Mouse (Mus musculus) kidney, postnatal 0 days (tissue): ENCODE measurements around the gene Tanc2. TPM values are rescaled to one million over a fixed set of nuclear protein-coding genes. Genes with fewer than 3 reads are reported as not detected.

Experiments used
- ATAC-seq: fragments of 200-750 bp; cut with Nextera tagmentation; replicated peaks from 2 replicates; pipeline ENCODE4 v1.8.0; 2017; ENCODE audit warnings: low read depth, moderate number of reproducible peaks, moderate TSS enrichment, moderate library complexity; ENCODE audit not compliant: low FRiP score
- DNase-seq: peaks from one replicate; pipeline ENCODE4 v3.0.0-alpha.2; 2016; ENCODE audit warnings: low spot score
- H3K27ac ChIP-seq: fragments of 300-500 bp; sonication (generic); 2 replicates; pipeline ENCODE4 v1.5.1; 2014; ENCODE audit warnings: mild to moderate bottlenecking
- H3K27me3 ChIP-seq: fragments of 300-500 bp; sonication (generic); 2 replicates; pipeline ENCODE4 v1.6.1; 2014; ENCODE audit warnings: low read length, mixed read lengths; ENCODE audit not compliant: insufficient read depth
- H3K36me3 ChIP-seq: fragments of 300-500 bp; sonication (generic); 2 replicates; pipeline ENCODE4 v1.6.1; 2014; ENCODE audit warnings: low read length, mixed read lengths; ENCODE audit not compliant: insufficient read depth
- H3K4me1 ChIP-seq: fragments of 300-500 bp; sonication (generic); replicated peaks from 2 replicates; pipeline ENCODE4 v1.6.1; 2014; ENCODE audit warnings: antibody characterized with exemption, low read length, mixed read lengths; ENCODE audit not compliant: insufficient read depth
- H3K4me2 ChIP-seq: fragments of 300-500 bp; sonication (generic); 2 replicates; pipeline ENCODE4 v1.6.1; 2014; ENCODE audit warnings: mild to moderate bottlenecking, low read length, moderate library complexity, mixed read lengths
- H3K4me3 ChIP-seq: fragments of 300-500 bp; sonication (generic); replicated peaks from 2 replicates; pipeline ENCODE4 v1.5.1; 2014; ENCODE audit warnings: low read depth, low read length
- H3K9ac ChIP-seq: fragments of 300-500 bp; sonication (generic); 2 replicates; pipeline ENCODE4 v1.6.1; 2014; ENCODE audit warnings: low read depth, low read length
- H3K9me3 ChIP-seq: fragments of 300-500 bp; sonication (generic); replicated peaks from 2 replicates; pipeline ENCODE4 v1.6.1; 2016; ENCODE audit warnings: low read length, inconsistent platforms, mixed read lengths
- CTCF ChIP-seq: IDR thresholded peaks from 2 replicates; pipeline ENCODE4 v1.5.1; 2016; ENCODE audit warnings: antibody characterized with exemption, low read depth, mild to moderate bottlenecking, moderate library complexity
- WGBS: fragments of 180-500 bp; shearing (Covaris S2); extraction: QIAGEN DNeasy Blood & Tissue Kit; methylation state at CpG from one replicate; pipeline ENCODE4 v1.1.7; 2014; 5-methylcytosine and 5-hydroxymethylcytosine counted together
- polyA plus RNA-seq: library from polyadenylated mRNA; unstranded; fragments of >200 nt; fragmentation: Nextera tagmentation; extraction: Ambion mirVana; gene quantifications from 2 replicates; pipeline ENCODE4 v1.2.1, GENCODE M21; 2015

The Tanc2 gene
- polyA plus RNA-seq, 1 experiment from 2014 or later: 8.8 TPM

DNA sequence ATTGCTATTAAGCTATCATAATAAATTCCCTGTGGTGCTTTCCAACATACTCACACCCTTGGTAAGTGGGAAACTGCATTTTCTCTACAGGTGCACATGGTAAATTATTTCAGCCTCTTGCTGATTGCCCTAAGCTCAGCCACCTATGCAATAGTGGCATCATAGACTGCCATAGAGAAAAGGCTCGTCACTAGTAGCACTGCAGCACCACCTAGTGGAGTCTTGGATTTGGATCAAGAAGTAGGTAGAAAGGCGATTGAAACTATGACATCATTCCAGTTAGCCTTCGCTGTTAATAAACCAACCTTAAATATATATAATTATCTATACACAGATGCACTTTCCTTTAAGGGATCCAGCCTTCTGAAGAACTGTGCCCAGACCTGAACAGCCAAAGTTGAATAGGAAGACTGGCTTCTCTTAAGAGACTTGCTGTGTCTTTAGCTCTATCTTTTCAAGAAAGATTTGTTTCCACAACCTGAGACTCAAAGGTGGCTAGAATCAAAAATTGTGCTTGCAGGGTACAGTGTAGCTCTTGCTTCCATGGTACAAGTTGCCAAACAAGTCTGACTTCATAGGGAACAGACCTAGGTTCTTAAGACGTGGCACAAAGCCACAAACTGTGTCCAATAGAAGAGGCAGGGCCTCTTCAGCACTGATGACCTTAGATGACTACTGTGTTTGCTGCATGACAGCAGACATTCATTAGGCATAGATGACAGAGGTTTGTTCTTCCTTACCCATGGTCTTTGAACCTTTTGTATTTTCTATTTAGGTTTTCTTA, 322.0 kb downstream of the Tanc2 start:
- H3K9me3 ChIP-seq: no peaks in the 10 kb centered on the region
- TF ChIP-seq CTCF: peak; percentile 93
- no peak overlapping the region for H3K9ac ChIP-seq
- H3K27ac ChIP-seq: no peak overlapping the region
- peak; percentile 89 for DNase-seq
- no peak for ATAC-seq
- H3K4me2 ChIP-seq: no peak overlapping the region
- H3K27me3 ChIP-seq: no peaks in the 10 kb centered on the region
- H3K4me1 ChIP-seq: no peaks in the 10 kb centered on the region
- no peak overlapping the region for H3K4me3 ChIP-seq
- H3K36me3 ChIP-seq: 0 out of 2 replicates have a peak, but pooled peaks cover 2% of the 10 kb centered on the region
- 33% methylated on average over 4 of the region's 4 CpGs for WGBS

DNA sequence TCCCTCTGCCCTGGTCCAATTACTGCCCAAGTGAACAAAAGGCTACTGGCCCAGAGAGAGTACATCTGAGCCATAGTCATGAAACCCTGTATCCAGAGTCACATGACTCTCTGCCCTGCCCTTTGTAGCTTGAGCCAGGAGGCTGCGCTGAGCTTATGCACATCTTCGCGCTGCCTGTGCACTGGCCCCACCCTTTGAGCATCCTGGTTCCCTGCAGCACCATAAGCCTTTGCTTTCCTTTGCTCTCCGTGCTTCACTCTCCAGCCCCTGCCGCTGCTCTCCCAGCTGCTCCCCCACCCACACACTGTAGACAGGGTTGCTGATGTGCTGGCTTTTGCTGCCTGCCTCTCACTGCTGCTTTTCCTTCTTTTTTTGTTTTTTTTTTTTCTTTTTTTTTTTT, 323.8 kb downstream of the Tanc2 start:
- no peaks in the 10 kb centered on the region for H3K9me3 ChIP-seq
- H3K27me3 ChIP-seq: no peaks in the 10 kb centered on the region
- DNase-seq: no peak
- no peak for TF ChIP-seq CTCF
- no peak overlapping the region for H3K9ac ChIP-seq
- H3K4me1 ChIP-seq: no peaks in the 10 kb centered on the region
- no peak for ATAC-seq
- no peak overlapping the region for H3K27ac ChIP-seq
- H3K4me2 ChIP-seq: no peak overlapping the region
- 62% methylated on average over 5 of the region's 5 CpGs for WGBS
- H3K4me3 ChIP-seq: no peak overlapping the region
- 0 out of 2 replicates have a peak, but pooled peaks cover 2% of the 10 kb centered on the region for H3K36me3 ChIP-seq

DNA sequence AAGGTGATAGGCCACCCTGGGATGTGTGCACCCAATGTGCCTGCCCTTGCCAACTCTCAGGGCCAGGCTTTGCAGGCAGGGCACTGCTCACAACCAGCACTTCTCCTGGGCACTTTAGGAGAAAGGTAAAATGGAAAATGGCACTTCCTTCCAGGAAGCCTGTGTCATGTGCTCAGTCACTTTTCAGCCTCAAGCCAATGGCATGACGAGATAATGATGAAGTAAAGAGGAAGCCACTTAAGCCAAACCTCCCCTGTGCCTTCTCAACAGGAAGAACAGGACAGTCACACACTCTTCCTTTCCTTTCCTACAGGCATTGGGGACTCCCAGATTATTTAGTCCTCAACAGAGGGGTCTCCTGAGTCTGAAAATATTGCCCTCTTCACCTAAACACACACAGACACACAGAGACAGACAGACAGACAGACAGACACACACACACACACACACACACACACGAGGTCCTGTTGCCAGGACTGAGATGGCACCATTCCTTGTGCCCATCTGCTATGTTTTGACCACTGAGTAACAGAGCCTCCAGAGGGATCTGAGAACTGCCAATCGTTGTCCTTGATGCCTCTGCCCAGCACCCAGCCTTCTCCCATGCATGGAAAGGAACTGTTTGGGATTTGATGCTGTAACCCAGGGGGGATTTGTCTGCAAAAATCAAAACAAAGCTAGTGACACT, 330.5 kb downstream of the Tanc2 start:
- TF ChIP-seq CTCF: no peak
- DNase-seq: no peak
- Histone ChIP-seq H3K9me3 (no peaks in the 10 kb centered on the region), H3K27ac (no peak overlapping the region), H3K4me1 (no peaks in the 10 kb centered on the region), H3K9ac (no peak overlapping the region), H3K27me3 (no peaks in the 10 kb centered on the region), H3K4me2 (no peak overlapping the region), H3K4me3 (no peak overlapping the region), H3K36me3 (peaks cover 30% of the 10 kb centered on the region)
- ATAC-seq: no peak
- 76% methylated on average over 3 of the region's 3 CpGs for whole genome bisulfite sequencing

DNA sequence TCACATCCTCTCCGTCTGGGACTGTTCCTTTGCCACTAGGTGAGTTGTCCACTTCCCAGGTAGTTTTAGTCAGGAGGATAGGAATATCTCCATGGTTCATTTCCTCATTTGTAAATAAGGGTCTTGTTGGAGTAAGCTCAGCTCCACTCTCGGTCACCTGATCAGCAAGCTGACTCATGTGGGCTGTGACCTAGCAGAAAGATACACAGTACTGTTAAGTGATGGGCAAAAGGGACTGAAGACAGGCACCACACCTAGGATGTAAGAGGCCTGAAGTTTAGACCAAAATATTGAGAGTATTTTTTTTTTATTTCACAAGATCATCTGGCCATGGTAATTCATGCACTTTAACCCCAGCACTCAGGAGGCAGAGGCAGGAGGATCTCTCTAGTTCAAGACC, 331.1 kb downstream of the Tanc2 start:
- no peak overlapping the region for H3K27ac ChIP-seq
- H3K27me3 ChIP-seq: no peaks in the 10 kb centered on the region
- no peaks in the 10 kb centered on the region for H3K4me1 ChIP-seq
- ATAC-seq (no peak), DNase-seq (no peak)
- WGBS: 93% methylated on average over 2 of the region's 2 CpGs
- no peak overlapping the region for H3K4me2 ChIP-seq
- peaks cover 30% of the 10 kb centered on the region for H3K36me3 ChIP-seq
- TF ChIP-seq CTCF: no peak
- no peak overlapping the region for H3K9ac ChIP-seq
- no peak overlapping the region for H3K4me3 ChIP-seq
- H3K9me3 ChIP-seq: no peaks in the 10 kb centered on the region

DNA sequence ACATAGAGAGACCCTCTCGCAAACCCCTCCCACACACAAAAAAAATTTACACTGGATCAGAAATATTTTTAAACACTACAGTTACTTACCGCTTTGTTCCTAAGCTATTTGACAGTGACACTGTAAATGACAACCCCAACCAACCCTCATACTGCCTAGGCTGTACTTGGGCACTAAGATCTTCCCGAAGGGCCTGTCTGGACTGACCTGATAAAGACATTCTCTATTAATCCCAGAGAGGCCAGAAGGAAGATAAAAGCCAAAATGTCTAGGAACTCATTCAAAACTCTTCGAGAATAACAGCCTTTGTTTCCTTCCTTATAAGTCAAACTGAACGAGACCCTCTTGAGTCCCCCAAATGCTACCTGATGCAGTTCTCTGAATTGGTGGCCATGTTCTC, 331.5 kb downstream of the Tanc2 start:
- WGBS: 95% methylated on average over 5 of the region's 5 CpGs
- Histone ChIP-seq H3K27me3 (no peaks in the 10 kb centered on the region), H3K4me2 (no peak overlapping the region), H3K9ac (no peak overlapping the region), H3K4me1 (no peaks in the 10 kb centered on the region), H3K27ac (no peak overlapping the region), H3K36me3 (peaks cover 30% of the 10 kb centered on the region), H3K4me3 (no peak overlapping the region), H3K9me3 (no peaks in the 10 kb centered on the region)
- DNase-seq: no peak
- TF ChIP-seq CTCF: no peak
- no peak for ATAC-seq

DNA sequence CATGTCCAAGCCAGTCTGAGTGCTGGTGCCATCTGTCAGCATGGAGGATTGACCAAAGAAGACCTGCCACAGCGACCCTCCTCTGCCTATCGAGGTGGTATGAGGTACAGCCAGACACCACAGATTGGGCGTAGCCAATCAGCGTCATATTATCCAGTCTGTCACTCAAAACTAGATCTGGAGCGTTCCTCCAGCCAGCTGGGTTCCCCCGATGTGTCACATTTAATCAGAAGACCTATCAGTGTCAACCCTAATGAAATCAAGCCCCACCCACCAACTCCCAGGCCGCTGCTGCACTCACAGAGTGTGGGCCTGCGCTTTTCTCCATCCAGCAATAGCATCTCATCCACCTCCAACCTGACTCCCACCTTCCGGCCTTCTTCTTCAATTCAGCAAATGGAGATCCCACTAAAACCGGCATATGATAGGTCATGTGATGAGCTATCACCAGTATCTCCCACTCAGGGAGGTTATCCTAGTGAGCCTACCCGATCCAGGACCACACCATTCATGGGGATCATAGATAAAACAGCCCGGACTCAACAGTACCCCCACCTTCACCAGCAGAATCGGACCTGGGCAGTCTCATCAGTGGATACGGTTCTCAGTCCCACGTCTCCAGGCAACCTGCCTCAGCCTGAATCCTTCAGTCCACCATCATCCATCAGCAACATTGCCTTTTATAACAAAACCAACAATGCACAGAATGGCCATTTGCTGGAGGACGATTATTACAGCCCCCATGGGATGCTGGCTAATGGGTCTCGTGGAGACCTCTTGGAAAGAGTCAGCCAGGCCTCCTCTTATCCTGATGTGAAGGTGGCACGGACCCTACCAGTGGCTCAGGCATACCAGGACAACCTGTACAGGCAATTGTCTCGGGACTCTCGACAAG, 333.2 kb downstream of the Tanc2 start:
- WGBS: 89% methylated on average over 20 of the region's 20 CpGs
- H3K27me3 ChIP-seq: no peaks in the 10 kb centered on the region

More for the DNA sequence above, 333.2 kb downstream of the Tanc2 start:
- ATAC-seq (no peak), DNase-seq (no peak)
- no peak overlapping the region for H3K4me2 ChIP-seq
- no peaks in the 10 kb centered on the region for H3K4me1 ChIP-seq
- H3K9ac ChIP-seq: no peak overlapping the region
- H3K4me3 ChIP-seq: no peak overlapping the region
- no peaks in the 10 kb centered on the region for H3K9me3 ChIP-seq
- TF ChIP-seq CTCF: no peak
- H3K27ac ChIP-seq: no peak overlapping the region
- H3K36me3 ChIP-seq: peaks cover 30% of the 10 kb centered on the region
